Mouse (Mus musculus) forebrain, embryonic 14.5 days (tissue): ENCODE data around the gene Serpina1d. TPM values are rescaled to one million over a fixed set of nuclear protein-coding genes. Genes with fewer than 3 reads are reported as not detected.

Experiments used
- polyA plus RNA-seq: library from polyadenylated mRNA; unstranded; fragments of >200 nt; fragmentation: Nextera tagmentation; extraction: Ambion mirVana; gene quantifications from 2 replicates; pipeline ENCODE4 v1.2.1, GENCODE M21; 2014

The Serpina1d gene
- polyA plus RNA-seq, 1 experiment from 2014 or later, result not detected

Other genes with a start within 250 kb of the Serpina1d start
- 2.2 TPM in 2 replicates for gene Ppp4r4, start 241.3 kb downstream of the Serpina1d start, polyA plus RNA-seq
- gene Serpina10, start 142.1 kb downstream of the Serpina1d start, polyA plus RNA-seq, result 0.11 TPM in 1 of 2 replicates, not detected in the other
- not detected in 2 replicates for gene Serpina6, start 116.4 kb downstream of the Serpina1d start, polyA plus RNA-seq
- gene Serpina16, start 97.5 kb downstream of the Serpina1d start, polyA plus RNA-seq, result not detected in 2 replicates
- gene Serpina1f, start 78.1 kb downstream of the Serpina1d start, polyA plus RNA-seq, result not detected in 2 replicates
- not detected in 2 replicates for gene Serpina1b, start 56.8 kb upstream of the Serpina1d start, polyA plus RNA-seq
- not detected in 2 replicates for gene Serpina1a, start 90.0 kb upstream of the Serpina1d start, polyA plus RNA-seq
- gene Serpina1c, start 131.3 kb upstream of the Serpina1d start, polyA plus RNA-seq, result not detected in 2 replicates
- not detected in 2 replicates for gene Serpina1e, start 185.4 kb upstream of the Serpina1d start, polyA plus RNA-seq
- gene Serpina11, start 216.4 kb upstream of the Serpina1d start, polyA plus RNA-seq, result not detected in 2 replicates
- gene Serpina9, start 240.2 kb upstream of the Serpina1d start, polyA plus RNA-seq, result not detected in 2 replicates